Mouse (Mus musculus) E14TG2a.4 (cell line): ENCODE results near the gene Mbd4.

Experiments
- H3K27me3 ChIP-seq: 2 replicates; pipeline ENCODE4 v1.6.1; 2014; ENCODE audit warnings: low read length, control low read depth; ENCODE audit not compliant: insufficient read depth
- H3K36me3 ChIP-seq: 2 replicates; pipeline ENCODE4 v1.6.1; 2014; ENCODE audit warnings: low read length, control low read depth; ENCODE audit not compliant: insufficient read depth
- H3K4me1 ChIP-seq: replicated peaks from 2 replicates; pipeline ENCODE4 v1.6.1; 2014; ENCODE audit warnings: low read depth, low read length, control low read depth
- H3K4me3 ChIP-seq: replicated peaks from 2 replicates; pipeline ENCODE4 v1.5.1; 2014; ENCODE audit warnings: mild to moderate bottlenecking, low read length
- H3K9me3 ChIP-seq: 2 replicates; pipeline ENCODE4 v1.6.1; 2014; ENCODE audit warnings: low read length, control low read depth
- CTCF ChIP-seq: conservative IDR thresholded peaks from 2 replicates; pipeline ENCODE4 v1.5.1; 2014; ENCODE audit warnings: low read length
- NANOG ChIP-seq: IDR thresholded peaks from 2 replicates; pipeline ENCODE4 v1.6.1; 2014; ENCODE audit warnings: borderline replicate concordance, low read length, mixed read lengths
- POU5F1 ChIP-seq: IDR thresholded peaks from 2 replicates; pipeline ENCODE4 v1.6.1; 2014; ENCODE audit warnings: low read length, borderline replicate concordance

Mbd4 gene

DNA sequence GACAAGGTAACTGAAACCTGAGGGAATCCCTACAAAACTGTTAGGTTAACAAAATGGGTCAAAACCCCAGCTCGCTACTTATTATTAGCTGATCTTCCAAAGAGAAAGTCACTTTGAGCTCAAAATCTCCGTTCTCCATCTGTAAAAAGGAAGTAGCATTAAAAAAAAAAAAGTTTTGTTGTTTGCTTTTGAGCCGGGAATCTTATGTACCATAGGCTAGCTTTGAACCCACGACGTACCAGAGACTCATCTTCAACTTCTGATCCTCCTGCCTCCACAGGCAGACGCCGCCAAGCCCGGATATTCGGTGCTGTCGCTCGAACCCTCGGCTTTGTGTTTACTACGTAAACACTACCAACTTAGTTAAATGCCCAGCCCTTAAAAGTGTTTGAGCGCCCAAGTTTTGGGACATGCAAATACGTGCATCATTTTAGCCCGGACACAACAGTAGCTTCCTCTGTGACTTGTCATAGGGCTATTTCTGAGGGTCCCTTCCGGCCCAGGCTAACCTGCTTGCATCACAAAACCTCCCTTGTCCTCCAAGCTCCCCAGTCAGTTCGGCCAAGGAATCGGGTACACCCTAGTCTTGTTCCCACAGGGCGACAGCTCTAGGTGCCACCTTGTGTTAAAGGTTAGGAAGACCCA lies 603 bp downstream of the Mbd4 start:
- TF ChIP-seq CTCF, result no peak
- TF ChIP-seq NANOG, result no peak
- 0 out of 2 replicates have a peak, but pooled peaks have one; percentile 33 for TF ChIP-seq POU5F1
- Histone ChIP-seq H3K9me3 (no peaks in the 10 kb centered on the region), H3K4me3 (peak overlapping the region; percentile 94), H3K4me1 (peaks cover 24% of the 10 kb centered on the region), H3K27me3 (no peaks in the 10 kb centered on the region), H3K36me3 (peaks cover 34% of the 10 kb centered on the region)

DNA sequence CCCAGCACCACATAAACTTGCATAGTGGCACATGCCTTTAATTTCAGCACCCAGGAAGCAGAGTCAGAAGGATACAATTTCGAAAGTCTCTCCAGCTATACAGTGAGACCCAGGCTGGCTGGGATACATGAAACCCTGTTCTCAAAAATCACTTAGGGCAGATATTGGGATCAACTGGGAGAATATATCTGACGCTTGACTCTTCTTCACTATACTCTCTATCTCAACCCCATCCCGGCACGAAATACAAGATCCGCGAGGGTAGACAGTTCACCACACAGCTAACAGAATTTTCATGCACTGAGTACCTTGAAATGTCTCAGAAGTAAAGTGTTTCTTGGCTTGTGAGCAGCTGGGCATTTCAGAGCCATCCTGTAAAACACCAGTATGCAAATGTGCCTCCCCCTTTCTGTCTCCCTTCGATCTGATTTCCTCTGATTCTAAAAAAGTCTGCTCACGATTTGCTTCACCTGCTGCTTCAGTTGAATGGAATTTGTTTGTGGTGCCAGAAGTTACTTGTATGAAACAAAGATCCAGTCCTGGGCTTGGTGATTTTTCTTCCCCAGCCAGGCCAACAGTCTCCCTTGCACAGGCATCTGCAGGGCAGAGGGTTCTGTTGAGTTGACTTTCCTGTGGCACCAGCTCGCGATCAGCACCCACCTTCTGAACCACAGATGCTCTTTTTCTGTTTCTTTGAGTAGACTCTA lies 4.4 kb downstream of the Mbd4 start:
- TF ChIP-seq POU5F1 (no peak), CTCF (no peak), NANOG (no peak)
- H3K27me3 ChIP-seq, result no peaks in the 10 kb centered on the region
- peaks cover 18% of the 10 kb centered on the region for H3K4me1 ChIP-seq
- peaks cover 66% of the 10 kb centered on the region for H3K36me3 ChIP-seq
- H3K9me3 ChIP-seq, result no peaks in the 10 kb centered on the region
- no peak overlapping the region for H3K4me3 ChIP-seq

DNA sequence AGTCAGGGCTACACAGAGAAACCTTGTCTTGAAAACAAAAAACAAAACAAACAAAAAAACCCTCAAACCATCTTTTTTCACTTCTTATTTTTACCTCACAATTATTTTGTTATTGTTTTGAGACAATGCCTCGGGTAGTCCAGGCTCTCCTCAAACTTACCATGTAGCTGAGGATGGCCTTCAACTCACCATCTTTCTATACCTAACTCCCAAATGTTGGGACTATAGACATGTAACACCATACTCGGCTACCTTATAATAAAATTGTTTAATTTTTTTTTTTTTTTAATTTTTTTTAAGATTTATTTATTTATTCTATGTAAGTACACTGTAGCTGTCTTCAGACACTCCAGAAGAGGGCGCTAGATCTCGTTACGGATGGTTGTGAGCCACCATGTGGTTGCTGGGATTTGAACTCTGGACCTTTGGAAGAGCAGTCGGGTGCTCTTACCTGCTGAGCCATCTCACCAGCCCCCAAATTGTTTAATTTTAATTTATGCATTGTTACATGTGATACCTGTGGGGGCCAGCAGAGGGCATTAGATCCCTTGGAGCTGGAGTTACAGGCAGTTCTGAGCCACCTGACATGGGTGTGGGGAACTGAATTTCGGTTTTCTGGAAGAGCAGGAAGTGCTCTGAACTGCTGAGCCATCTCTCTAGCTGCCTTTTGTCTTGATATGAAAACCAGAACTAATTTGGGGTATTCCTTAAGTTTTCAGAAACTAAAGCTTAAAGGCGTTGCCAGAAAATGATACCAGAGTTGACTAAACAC lies 6.3 kb downstream of the Mbd4 start:
- H3K4me3 ChIP-seq, result no peak overlapping the region
- H3K9me3 ChIP-seq, result no peaks in the 10 kb centered on the region
- H3K27me3 ChIP-seq, result no peaks in the 10 kb centered on the region
- peaks cover 11% of the 10 kb centered on the region for H3K4me1 ChIP-seq
- peaks cover 85% of the 10 kb centered on the region for H3K36me3 ChIP-seq
- no peak for TF ChIP-seq POU5F1
- TF ChIP-seq CTCF, result peak; percentile 61
- no peak for TF ChIP-seq NANOG

- Histone ChIP-seq H3K9me3 (no peaks in the 10 kb centered on the region), H3K36me3 (peaks cover 81% of the 10 kb centered on the region), H3K4me1 (peaks cover 3% of the 10 kb centered on the region), H3K27me3 (no peaks in the 10 kb centered on the region), H3K4me3 (no peak overlapping the region)
- no peak for TF ChIP-seq CTCF
- TF ChIP-seq POU5F1, result no peak
- TF ChIP-seq NANOG, result no peak
Observed at GRCm38 (mm10) chr6:115845006-115845405, 8.2 kb downstream of the Mbd4 start.

DNA sequence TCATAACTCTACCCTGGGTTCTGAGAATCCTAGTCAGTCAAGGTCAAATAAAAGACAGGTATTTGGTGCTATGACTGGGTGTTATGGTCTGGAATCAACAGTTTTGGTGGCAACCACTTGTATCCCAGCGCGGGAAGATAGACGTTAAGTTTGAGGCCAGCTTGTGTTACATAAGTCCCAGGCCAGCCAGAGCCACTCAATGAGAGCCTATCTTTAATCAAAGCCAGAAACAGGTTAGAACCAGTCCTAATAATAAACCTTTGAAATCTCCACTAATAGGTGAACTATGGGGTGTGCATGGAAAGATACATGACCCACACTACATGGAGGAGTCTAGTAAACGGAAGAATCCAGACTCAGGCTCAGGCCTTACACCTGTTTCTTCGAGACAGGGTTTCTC lies 14.4 kb downstream of the Mbd4 start:
- H3K4me1 ChIP-seq, result peaks cover 31% of the 10 kb centered on the region
- H3K36me3 ChIP-seq, result peaks cover 32% of the 10 kb centered on the region
- H3K4me3 ChIP-seq, result peak overlapping the region; percentile 73
- H3K9me3 ChIP-seq, result no peaks in the 10 kb centered on the region
- no peak for TF ChIP-seq NANOG
- no peaks in the 10 kb centered on the region for H3K27me3 ChIP-seq

DNA sequence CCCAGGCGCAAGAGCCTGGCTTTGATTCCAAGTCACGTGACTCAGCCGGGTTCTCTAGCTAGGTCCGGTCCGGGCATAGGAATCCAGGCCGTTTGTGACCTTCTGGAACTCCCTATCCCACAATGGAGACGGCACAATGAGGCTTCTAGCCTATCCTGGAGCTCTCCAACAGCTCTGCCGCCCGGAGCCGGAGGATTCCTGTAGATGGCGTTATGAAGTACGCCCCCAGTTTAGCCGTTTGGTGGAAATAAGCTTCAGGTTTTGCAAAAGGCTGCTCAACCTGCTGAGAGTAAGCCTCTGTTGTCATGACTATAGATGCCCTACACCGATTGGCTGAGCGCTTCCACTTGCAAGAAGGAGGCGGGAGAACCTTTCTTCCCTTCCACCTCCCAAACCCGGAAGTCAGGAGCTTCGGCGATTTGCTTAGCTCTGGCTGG lies 15.0 kb downstream of the Mbd4 start, which contains the start of gene Efcab12:
Gene Efcab12 (minus strand): TSS at position 252 of the 437 bp plus-strand sequence.
- TF ChIP-seq POU5F1 (0 out of 2 replicates have a peak, but pooled peaks have one; percentile 4), NANOG (no peak)
- Histone ChIP-seq H3K36me3 (peaks cover 26% of the 10 kb centered on the region), H3K9me3 (no peaks in the 10 kb centered on the region), H3K4me3 (peak within 1 kb of the TSS; percentile 73), H3K4me1 (peaks cover 31% of the 10 kb centered on the region), H3K27me3 (no peaks in the 10 kb centered on the region)

DNA sequence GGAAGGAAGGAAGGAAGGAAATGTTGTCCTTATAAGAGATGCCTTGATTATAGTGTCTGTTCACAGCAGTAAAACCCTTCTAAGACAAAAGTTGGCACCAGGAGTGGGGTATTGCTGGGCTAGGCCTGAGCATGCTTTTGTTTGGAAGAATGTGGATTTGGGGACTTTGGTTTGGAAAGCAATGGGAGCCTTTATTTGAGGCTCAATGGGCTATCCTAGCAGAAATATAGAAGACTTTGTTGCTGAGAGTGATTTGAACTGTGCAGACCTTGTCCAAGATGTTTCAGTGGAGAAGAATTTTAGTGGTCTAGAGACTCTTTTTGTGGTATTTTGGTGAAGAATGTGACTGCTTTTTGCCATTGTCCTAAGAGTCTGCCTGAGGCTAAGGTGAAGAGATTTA lies 19.3 kb downstream of the Mbd4 start:
- Histone ChIP-seq H3K36me3 (no peaks in the 10 kb centered on the region), H3K27me3 (no peaks in the 10 kb centered on the region), H3K4me1 (peaks cover 29% of the 10 kb centered on the region), H3K9me3 (no peaks in the 10 kb centered on the region), H3K4me3 (no peak overlapping the region)
- TF ChIP-seq CTCF (no peak), NANOG (no peak), POU5F1 (no peak)

- Histone ChIP-seq H3K27me3 (no peaks in the 10 kb centered on the region), H3K4me1 (peaks cover 14% of the 10 kb centered on the region), H3K9me3 (no peaks in the 10 kb centered on the region), H3K36me3 (no peaks in the 10 kb centered on the region), H3K4me3 (no peak overlapping the region)
- TF ChIP-seq CTCF, result no peak
- no peak for TF ChIP-seq NANOG
- TF ChIP-seq POU5F1, result no peak
Observed at GRCm38 (mm10) chr6:115832152-115832850, 20.9 kb downstream of the Mbd4 start.
